Mouse (Mus musculus) cerebellum, postnatal 10 days (tissue): ENCODE measurements around the gene Dnal4.
A peak's percentile ranks its signal among the peaks of the same experiment; 100 is the strongest.

Experiments used
- DNase-seq, 2 experiments: peaks; one replicate each; pipeline ENCODE4 v3.0.0; 2021; ENCODE audit warnings: mixed read lengths in 2 of 2

Dnal4 gene

GRCm38 (mm10) chr15:79763001-79763400, 14.6 kb downstream of the Dnal4 start:
- no peak for DNase-seq

GRCm38 (mm10) chr15:79760956-79761355, 16.7 kb downstream of the Dnal4 start:
- DNase-seq, result no peak

GRCm38 (mm10) chr15:79757118-79757517, 20.5 kb downstream of the Dnal4 start:
- no peak for DNase-seq

GRCm38 (mm10) chr15:79755977-79756625, 21.5 kb downstream of the Dnal4 start:
- DNase-seq, result no peak

- no peak for DNase-seq
Observed at GRCm38 (mm10) chr15:79755176-79755575, 22.5 kb downstream of the Dnal4 start.

GRCm38 (mm10) chr15:79753873-79754272, 23.8 kb downstream of the Dnal4 start:
- DNase-seq, result no peak

- no peak for DNase-seq
Observed at GRCm38 (mm10) chr15:79753420-79753752, 24.3 kb downstream of the Dnal4 start.

- peak; percentile 89 to 91 for DNase-seq
Observed at GRCm38 (mm10) chr15:79752742-79753419, 24.8 kb downstream of the Dnal4 start.

GRCm38 (mm10) chr15:79751772-79752171, 25.9 kb downstream of the Dnal4 start:
- no peak for DNase-seq

- peak in 1 of 2 experiments; percentile 52 for DNase-seq
Observed at GRCm38 (mm10) chr15:79750266-79750665, 27.4 kb downstream of the Dnal4 start.

GRCm38 (mm10) chr15:79749162-79749561, 28.5 kb downstream of the Dnal4 start:
- DNase-seq, result no peak

- DNase-seq, result peak; percentile 62 to 70
Observed at GRCm38 (mm10) chr15:79747998-79748397, 29.7 kb downstream of the Dnal4 start.

GRCm38 (mm10) chr15:79745883-79746282, 31.8 kb downstream of the Dnal4 start:
- no peak for DNase-seq

- DNase-seq, result no peak
Observed at GRCm38 (mm10) chr15:79745312-79745711, 32.3 kb downstream of the Dnal4 start.

GRCm38 (mm10) chr15:79744742-79745141, 32.9 kb downstream of the Dnal4 start:
- DNase-seq, result no peak

- no peak for DNase-seq
Observed at GRCm38 (mm10) chr15:79744001-79744400, 33.6 kb downstream of the Dnal4 start.

- no peak for DNase-seq
Observed at GRCm38 (mm10) chr15:79742706-79743023, 35.0 kb downstream of the Dnal4 start.

- DNase-seq, result peak; percentile 98
Observed at GRCm38 (mm10) chr15:79741921-79742705, 35.5 kb downstream of the Dnal4 start, which contains the start of gene Sun2. Gene Sun2, minus strand, starts transcription at chr15:79742536.

- peak; percentile 82 to 85 for DNase-seq
Observed at GRCm38 (mm10) chr15:79741173-79741858, 36.3 kb downstream of the Dnal4 start.

- no peak for DNase-seq
Observed at GRCm38 (mm10) chr15:79740739-79741138, 36.9 kb downstream of the Dnal4 start.

- no peak for DNase-seq
Observed at GRCm38 (mm10) chr15:79734311-79734710, 43.3 kb downstream of the Dnal4 start.

- no peak for DNase-seq
Observed at GRCm38 (mm10) chr15:79733640-79734039, 44.0 kb downstream of the Dnal4 start.

GRCm38 (mm10) chr15:79733192-79733591, 44.5 kb downstream of the Dnal4 start:
- no peak for DNase-seq
